Mouse (Mus musculus) B cell, adult 2 months (primary cell): ENCODE data around the gene Lrrc7.

Experiments used
- DNase-seq, 2 experiments: peaks; one replicate each; pipeline ENCODE4 v3.0.0; 2022

Gene Lrrc7

GRCm38 (mm10) chr3:158065256-158065655, 496.8 kb downstream of the Lrrc7 start:
- DNase-seq: no peak

GRCm38 (mm10) chr3:158061811-158062523, 500.1 kb downstream of the Lrrc7 start:
- DNase-seq: no peak

GRCm38 (mm10) chr3:158060621-158061291, 501.3 kb downstream of the Lrrc7 start:
- DNase-seq: no peak

GRCm38 (mm10) chr3:158049508-158049907, 512.5 kb downstream of the Lrrc7 start:
- no peak for DNase-seq

- DNase-seq: no peak
Measured at GRCm38 (mm10) chr3:158040755-158041154, 521.3 kb downstream of the Lrrc7 start.

GRCm38 (mm10) chr3:158038106-158038505, 523.9 kb downstream of the Lrrc7 start:
- no peak for DNase-seq

- DNase-seq: peak; percentile 96 to 97
Measured at GRCm38 (mm10) chr3:158036329-158036988, 525.6 kb downstream of the Lrrc7 start, which contains the start of the genes Srsf11 and Lrrc40. Gene Srsf11 (minus strand): TSS chr3:158036639. Gene Lrrc40 (plus strand): TSS chr3:158036662.

GRCm38 (mm10) chr3:158035866-158036265, 526.2 kb downstream of the Lrrc7 start:
- no peak for DNase-seq
